Mouse (Mus musculus) heart, embryonic 15.5 days (tissue): ENCODE data around the gene Rftn2. TPM values are rescaled to one million over a fixed set of nuclear protein-coding genes. Genes with fewer than 3 reads are reported as not detected.
A peak's percentile ranks its signal among the peaks of the same experiment; 100 is the strongest.

ENCODE experiments used
- ATAC-seq: fragments of 200-750 bp; cut with Nextera tagmentation; replicated peaks from 2 replicates; pipeline ENCODE4 v1.8.0; 2017; ENCODE audit warnings: low read depth, moderate TSS enrichment; ENCODE audit not compliant: insufficient number of reproducible peaks, insufficient read depth, low FRiP score
- H3K27ac ChIP-seq: fragments of 300-500 bp; sonication (generic); 2 replicates; pipeline ENCODE4 v1.5.1; 2015; ENCODE audit warnings: mild to moderate bottlenecking, inconsistent platforms
- H3K27me3 ChIP-seq: fragments of 300-500 bp; sonication (generic); 2 replicates; pipeline ENCODE4 v1.6.1; 2015; ENCODE audit warnings: inconsistent platforms
- H3K36me3 ChIP-seq: fragments of 300-500 bp; sonication (generic); 2 replicates; pipeline ENCODE4 v1.6.1; 2015; ENCODE audit warnings: mild to moderate bottlenecking, inconsistent platforms
- H3K4me1 ChIP-seq: fragments of 300-500 bp; sonication (generic); replicated peaks from 2 replicates; pipeline ENCODE4 v1.6.1; 2015; ENCODE audit warnings: inconsistent platforms
- H3K4me2 ChIP-seq: fragments of 300-500 bp; sonication (generic); 2 replicates; pipeline ENCODE4 v1.6.1; 2015; ENCODE audit warnings: inconsistent platforms, mild to moderate bottlenecking, moderate library complexity
- H3K4me3 ChIP-seq: fragments of 300-500 bp; sonication (generic); 2 replicates; pipeline ENCODE4 v1.5.1; 2015; ENCODE audit warnings: mild to moderate bottlenecking, inconsistent platforms
- H3K9ac ChIP-seq: fragments of 300-500 bp; sonication (generic); 2 replicates; pipeline ENCODE4 v1.6.1; 2015; ENCODE audit warnings: mild to moderate bottlenecking, inconsistent platforms
- H3K9me3 ChIP-seq: fragments of 300-500 bp; sonication (generic); replicated peaks from 2 replicates; pipeline ENCODE4 v1.6.1; 2016; ENCODE audit warnings: inconsistent platforms
- WGBS: fragments of 180-500 bp; shearing (Covaris S2); methylation state at CpG from one replicate; pipeline ENCODE4 v1.1.7; 2015; ENCODE audit warnings: mixed read lengths; 5-methylcytosine and 5-hydroxymethylcytosine counted together
- polyA plus RNA-seq: library from polyadenylated mRNA; unstranded; fragments of >200 nt; fragmentation: Nextera tagmentation; extraction: Ambion mirVana; gene quantifications from 2 replicates; pipeline ENCODE4 v1.2.1, GENCODE M21; 2015

Rftn2 gene
- polyA plus RNA-seq, 1 experiment from 2014 or later, result 9.4 TPM

- Histone ChIP-seq H3K4me1 (peaks cover 6% of the 10 kb centered on the region), H3K4me2 (no peak overlapping the region), H3K27me3 (no peaks in the 10 kb centered on the region), H3K9me3 (no peaks in the 10 kb centered on the region), H3K9ac (no peak overlapping the region), H3K27ac (no peak overlapping the region), H3K4me3 (no peak overlapping the region), H3K36me3 (no peaks in the 10 kb centered on the region)
- ATAC-seq, result no peak
- 71% methylated on average over 8 of the region's 8 CpGs for WGBS
Measured at GRCm38 (mm10) chr1:55228256-55228884, 1.8 kb upstream of the Rftn2 start.

GRCm38 (mm10) chr1:55227376-55227775 lies 794 bp upstream of the Rftn2 start:
- no peak overlapping the region for H3K27ac ChIP-seq
- H3K4me3 ChIP-seq, result no peak overlapping the region
- H3K9ac ChIP-seq, result no peak overlapping the region
- no peaks in the 10 kb centered on the region for H3K36me3 ChIP-seq
- no peaks in the 10 kb centered on the region for H3K9me3 ChIP-seq
- WGBS, result 44% methylated on average over 1 of the region's 1 CpGs
- no peaks in the 10 kb centered on the region for H3K27me3 ChIP-seq
- ATAC-seq, result no peak
- peaks cover 11% of the 10 kb centered on the region for H3K4me1 ChIP-seq
- no peak overlapping the region for H3K4me2 ChIP-seq

GRCm38 (mm10) chr1:55225398-55225797 lies 1.2 kb downstream of the Rftn2 start:
- Histone ChIP-seq H3K4me1 (peaks cover 29% of the 10 kb centered on the region), H3K9me3 (no peaks in the 10 kb centered on the region), H3K9ac (peak overlapping the region; percentile 52), H3K27me3 (no peaks in the 10 kb centered on the region), H3K36me3 (no peaks in the 10 kb centered on the region), H3K4me3 (peak overlapping the region; percentile 56), H3K27ac (0 out of 2 replicates have a peak overlapping the region, but pooled peaks have one; percentile 6), H3K4me2 (peak overlapping the region; percentile 61)
- ATAC-seq, result no peak
- 52% methylated on average over 3 of the region's 3 CpGs for WGBS

GRCm38 (mm10) chr1:55224111-55224510 lies 2.5 kb downstream of the Rftn2 start:
- Histone ChIP-seq H3K4me2 (peak overlapping the region; percentile 61), H3K27me3 (no peaks in the 10 kb centered on the region), H3K9me3 (no peaks in the 10 kb centered on the region), H3K4me3 (0 out of 2 replicates have a peak overlapping the region, but pooled peaks have one; percentile 56), H3K4me1 (peaks cover 31% of the 10 kb centered on the region), H3K36me3 (no peaks in the 10 kb centered on the region), H3K27ac (no peak overlapping the region), H3K9ac (no peak overlapping the region)
- no peak for ATAC-seq
- 77% methylated on average over 11 of the region's 11 CpGs for WGBS

- 89% methylated on average over 7 of the region's 7 CpGs for WGBS
- no peaks in the 10 kb centered on the region for H3K36me3 ChIP-seq
- no peak overlapping the region for H3K4me3 ChIP-seq
- no peak for ATAC-seq
- H3K9ac ChIP-seq, result no peak overlapping the region
- H3K27ac ChIP-seq, result no peak overlapping the region
- no peaks in the 10 kb centered on the region for H3K9me3 ChIP-seq
- peaks cover 31% of the 10 kb centered on the region for H3K4me1 ChIP-seq
- H3K27me3 ChIP-seq, result no peaks in the 10 kb centered on the region
- no peak overlapping the region for H3K4me2 ChIP-seq
Measured at GRCm38 (mm10) chr1:55223026-55223425, 3.6 kb downstream of the Rftn2 start.

DNA sequence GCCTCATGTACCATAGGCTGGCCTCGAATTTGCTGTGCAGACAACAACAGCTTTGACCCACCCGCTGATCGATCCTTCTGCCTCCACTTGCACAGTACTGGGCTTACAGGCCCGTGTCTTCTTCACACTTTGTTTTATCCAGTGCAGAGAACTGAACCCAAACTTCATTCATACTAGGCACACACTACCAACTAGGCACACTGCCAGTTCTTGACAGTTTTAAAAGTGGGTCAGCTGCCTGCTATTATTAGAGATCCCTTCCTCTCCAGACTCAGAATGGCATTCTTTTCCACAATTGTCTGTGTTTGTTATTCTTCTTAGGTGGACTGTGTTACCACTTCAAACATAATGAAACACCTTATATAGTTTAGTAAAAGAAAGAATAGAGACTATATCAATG lies 5.2 kb downstream of the Rftn2 start:
- H3K4me1 ChIP-seq, result peaks cover 38% of the 10 kb centered on the region
- peak; percentile 60 for ATAC-seq
- H3K4me3 ChIP-seq, result no peak overlapping the region
- H3K4me2 ChIP-seq, result peak overlapping the region; percentile 34
- peak overlapping the region; percentile 69 for H3K27ac ChIP-seq
- H3K9ac ChIP-seq, result no peak overlapping the region
- no peaks in the 10 kb centered on the region for H3K9me3 ChIP-seq
- 45% methylated on average over 4 of the region's 4 CpGs for WGBS
- no peaks in the 10 kb centered on the region for H3K27me3 ChIP-seq
- H3K36me3 ChIP-seq, result no peaks in the 10 kb centered on the region

- H3K4me3 ChIP-seq, result no peak overlapping the region
- H3K4me1 ChIP-seq, result peaks cover 28% of the 10 kb centered on the region
- H3K4me2 ChIP-seq, result no peak overlapping the region
- ATAC-seq, result no peak
- no peak overlapping the region for H3K9ac ChIP-seq
- no peaks in the 10 kb centered on the region for H3K9me3 ChIP-seq
- peak overlapping the region; percentile 3; the same call in 1 of the 2 replicates for H3K27ac ChIP-seq
- H3K27me3 ChIP-seq, result no peaks in the 10 kb centered on the region
- WGBS, result 26% methylated on average over 2 of the region's 2 CpGs
- no peaks in the 10 kb centered on the region for H3K36me3 ChIP-seq
Measured at GRCm38 (mm10) chr1:55217191-55217590, 9.4 kb downstream of the Rftn2 start.

DNA sequence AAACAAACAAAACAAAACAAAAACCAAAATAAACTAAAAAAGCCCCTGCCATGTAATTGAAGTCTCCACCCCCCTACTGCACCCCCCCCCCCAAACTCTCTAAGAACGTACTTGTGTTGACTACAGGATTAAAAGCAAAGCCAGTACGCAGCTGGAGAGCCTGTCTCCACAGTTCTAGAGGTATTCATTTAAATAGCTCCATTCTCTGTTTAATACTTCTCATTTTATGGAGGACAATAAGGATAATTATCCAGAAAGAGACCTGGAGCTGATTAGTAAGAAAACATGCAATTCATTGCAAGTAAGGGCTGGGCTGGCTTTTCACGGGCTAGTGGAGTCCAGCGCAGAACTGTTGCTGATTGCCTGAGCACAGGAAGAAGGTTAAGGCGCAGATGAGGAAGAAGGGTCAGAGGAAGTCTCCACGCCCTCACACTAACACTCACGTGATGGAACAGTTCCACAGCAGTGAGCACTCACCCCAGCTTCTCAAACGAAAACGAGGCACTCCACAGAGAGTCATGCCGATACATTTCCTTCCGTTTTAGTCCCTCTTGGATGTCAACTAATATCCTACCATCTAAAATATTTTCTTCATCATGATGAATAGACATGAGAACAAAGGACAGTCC lies 11.3 kb downstream of the Rftn2 start:
- no peak overlapping the region for H3K9ac ChIP-seq
- no peaks in the 10 kb centered on the region for H3K36me3 ChIP-seq
- H3K27ac ChIP-seq, result no peak overlapping the region; the same call in 1 of the 2 replicates
- ATAC-seq, result no peak
- no peak overlapping the region for H3K4me2 ChIP-seq
- no peaks in the 10 kb centered on the region for H3K9me3 ChIP-seq
- H3K4me3 ChIP-seq, result no peak overlapping the region
- no peaks in the 10 kb centered on the region for H3K27me3 ChIP-seq
- peaks cover 17% of the 10 kb centered on the region for H3K4me1 ChIP-seq
- WGBS, result 70% methylated on average over 11 of the region's 11 CpGs

DNA sequence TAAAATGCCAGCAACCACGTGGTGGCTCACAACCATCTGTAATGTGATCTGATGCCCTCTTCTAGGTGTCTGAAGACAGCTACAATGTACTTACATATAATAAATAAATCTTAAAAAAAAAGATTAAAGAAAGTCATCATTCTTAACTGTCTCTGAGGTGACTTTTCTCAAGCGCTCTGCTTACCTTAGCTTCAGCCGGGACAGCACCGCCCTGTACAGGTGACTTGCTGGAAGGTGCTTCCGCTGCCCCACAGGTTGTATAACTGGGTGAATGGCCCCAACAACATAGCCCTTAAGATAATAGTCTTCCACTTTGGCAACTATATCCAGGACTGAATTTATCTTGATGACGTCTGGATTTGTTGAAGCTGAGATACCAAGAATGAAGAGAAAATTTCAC lies 12.6 kb downstream of the Rftn2 start:
- no peaks in the 10 kb centered on the region for H3K27me3 ChIP-seq
- H3K9me3 ChIP-seq, result no peaks in the 10 kb centered on the region
- peaks cover 24% of the 10 kb centered on the region for H3K4me1 ChIP-seq
- no peak overlapping the region for H3K4me2 ChIP-seq
- no peak overlapping the region for H3K4me3 ChIP-seq
- H3K9ac ChIP-seq, result no peak overlapping the region
- H3K27ac ChIP-seq, result no peak overlapping the region
- H3K36me3 ChIP-seq, result no peaks in the 10 kb centered on the region
- ATAC-seq, result no peak
- WGBS, result 84% methylated on average over 6 of the region's 6 CpGs

DNA sequence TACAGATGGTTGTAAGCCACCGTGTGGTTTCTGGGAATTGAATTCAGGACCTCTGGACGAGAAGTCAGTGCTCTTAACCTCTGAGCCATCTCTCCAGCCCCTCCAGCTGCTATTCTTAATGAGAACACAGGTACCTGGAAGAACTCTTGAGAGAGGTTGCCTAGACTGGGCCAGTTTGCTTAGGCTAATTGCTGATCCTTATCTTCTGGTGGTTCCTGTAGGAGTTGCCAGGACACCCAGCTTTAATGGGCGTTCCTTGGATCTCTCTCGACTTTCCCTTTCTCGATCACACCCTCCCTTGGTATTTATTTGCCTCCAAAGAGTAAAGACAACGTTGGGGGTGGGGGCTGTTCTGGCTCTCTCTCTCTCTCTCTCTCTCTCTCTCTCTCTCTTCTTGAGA lies 13.1 kb downstream of the Rftn2 start:
- no peak overlapping the region for H3K9ac ChIP-seq
- H3K9me3 ChIP-seq, result no peaks in the 10 kb centered on the region
- no peak overlapping the region for H3K27ac ChIP-seq
- no peaks in the 10 kb centered on the region for H3K27me3 ChIP-seq
- no peaks in the 10 kb centered on the region for H3K36me3 ChIP-seq
- H3K4me2 ChIP-seq, result no peak overlapping the region
- no peak overlapping the region for H3K4me3 ChIP-seq
- no peak for ATAC-seq
- H3K4me1 ChIP-seq, result peaks cover 29% of the 10 kb centered on the region
- WGBS, result 56% methylated on average over 6 of the region's 6 CpGs

DNA sequence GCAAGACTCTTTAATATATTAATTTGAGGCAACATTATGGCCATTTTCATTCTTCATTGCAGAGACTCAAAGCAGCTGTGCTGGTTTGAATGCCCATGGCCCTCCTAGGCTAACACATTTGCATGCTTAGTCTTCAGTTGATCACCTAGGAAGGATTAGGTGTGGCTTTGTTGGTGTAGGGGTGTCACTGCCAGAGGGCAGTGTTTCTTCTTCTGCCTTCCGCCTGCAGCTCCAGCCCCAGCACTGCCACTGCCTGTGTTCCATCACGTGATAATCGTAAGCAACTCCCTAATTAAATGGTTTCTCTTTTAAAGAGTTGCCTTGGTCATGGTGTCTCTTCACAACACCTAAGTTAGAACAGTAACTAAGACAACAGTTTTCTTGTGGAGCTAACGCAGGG lies 13.8 kb downstream of the Rftn2 start:
- 81% methylated on average over 4 of the region's 4 CpGs for WGBS
- H3K36me3 ChIP-seq, result no peaks in the 10 kb centered on the region
- no peak overlapping the region for H3K27ac ChIP-seq
- no peak overlapping the region for H3K4me3 ChIP-seq
- peaks cover 34% of the 10 kb centered on the region for H3K4me1 ChIP-seq
- no peak overlapping the region for H3K9ac ChIP-seq
- ATAC-seq, result no peak
- H3K9me3 ChIP-seq, result no peaks in the 10 kb centered on the region
- H3K4me2 ChIP-seq, result no peak overlapping the region
- H3K27me3 ChIP-seq, result no peaks in the 10 kb centered on the region

DNA sequence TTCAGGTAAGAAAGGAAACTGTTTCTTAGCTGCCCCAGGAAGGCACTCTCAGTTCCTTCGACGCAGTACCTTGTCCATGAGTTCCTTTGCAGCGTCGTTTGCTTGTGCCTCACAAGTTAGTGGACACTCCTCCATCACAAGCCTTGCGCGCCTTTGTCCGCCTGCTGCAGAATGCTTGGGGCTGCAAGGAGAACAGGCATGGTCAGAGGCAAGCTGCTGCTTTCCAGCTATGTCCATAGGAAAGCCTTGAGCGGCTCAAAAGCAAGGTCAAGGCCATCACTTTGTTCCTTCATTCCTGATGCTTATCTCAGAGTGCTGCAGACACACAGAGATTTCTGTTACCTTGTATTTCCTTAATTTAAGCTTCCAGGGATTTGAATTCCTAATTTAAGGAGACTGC lies 15.5 kb downstream of the Rftn2 start:
- H3K4me1 ChIP-seq, result peaks cover 29% of the 10 kb centered on the region
- no peak for ATAC-seq
- H3K27ac ChIP-seq, result no peak overlapping the region
- WGBS, result 83% methylated on average over 8 of the region's 8 CpGs
- H3K9me3 ChIP-seq, result no peaks in the 10 kb centered on the region
- no peak overlapping the region for H3K4me2 ChIP-seq
- no peak overlapping the region for H3K9ac ChIP-seq
- no peaks in the 10 kb centered on the region for H3K36me3 ChIP-seq
- H3K27me3 ChIP-seq, result no peaks in the 10 kb centered on the region
- no peak overlapping the region for H3K4me3 ChIP-seq
